Mouse (Mus musculus) small intestine, adult 2 months (tissue): ENCODE measurements around the gene Gm49378.
A peak's percentile ranks its signal among the peaks of the same experiment; 100 is the strongest.

Experiments used
- CTCF ChIP-seq: fragments of 200-500 bp; IDR thresholded peaks from 2 replicates; pipeline ENCODE4 v1.5.1; 2012; ENCODE audit warnings: low read depth, mild to moderate bottlenecking, control low read depth, inconsistent platforms, low read length, moderate library complexity, mixed read lengths; ENCODE audit not compliant: insufficient replicate concordance, insufficient read length; ENCODE audit errors: extremely low read depth
- POLR2A ChIP-seq: fragments of 200-500 bp; IDR thresholded peaks from 2 replicates; pipeline ENCODE4 v1.6.1; 2012; ENCODE audit warnings: low read depth, mild to moderate bottlenecking, control low read depth, inconsistent platforms, low read length, moderate library complexity

- TF ChIP-seq CTCF (peak; percentile 72; the same call in 1 of the 2 replicates), POLR2A (no peak)
Measured at GRCm38 (mm10) chr14:55581981-55582681, 55.6 kb downstream of the Gm49378 start.
